Mouse (Mus musculus): Measurements from ENCODE around the gene Eepd1. TPM values are rescaled to one million over a fixed set of nuclear protein-coding genes. Genes with fewer than 3 reads are reported as not detected.

Gene Eepd1
- polyA plus RNA-seq, 1 experiment: 9.0 TPM

- TF ChIP-seq CTCF (IDR thresholded peaks at IDR 0.05; ENCODE audit: control insufficient read depth, insufficient read depth, low read length): no peak
- 74% methylated on average over 7 of the region's 7 CpGs for WGBS
- Histone ChIP-seq H3K27ac (ENCODE audit: control insufficient read depth, insufficient read depth, low read depth, low read length, poor library complexity) (no peak overlapping the region), H3K4me3 (replicated peaks; ENCODE audit: control insufficient read depth, low read depth, low read length) (no peak overlapping the region), H3K4me1 (ENCODE audit: control insufficient read depth, insufficient read depth, low read length) (no peaks in the 10 kb centered on the region)
Measured at GRCm38 (mm10) chr9:25578674-25579596, 97.6 kb downstream of the Eepd1 start.

GRCm38 (mm10) chr9:25583621-25584020 is 102.3 kb downstream of the Eepd1 start:
- no peak overlapping the region for H3K4me3 ChIP-seq (replicated peaks; ENCODE audit: control insufficient read depth, low read depth, low read length)
- H3K27ac ChIP-seq (ENCODE audit: control insufficient read depth, insufficient read depth, low read depth, low read length, poor library complexity): no peak overlapping the region
- TF ChIP-seq POLR2A (IDR thresholded peaks at IDR 0.05; ENCODE audit: borderline replicate concordance, control insufficient read depth, low read depth, low read length) (no peak), CTCF (IDR thresholded peaks at IDR 0.05; ENCODE audit: control insufficient read depth, insufficient read depth, low read length) (no peak)
- 73% methylated on average over 2 of the region's 2 CpGs for WGBS
- H3K4me1 ChIP-seq (ENCODE audit: control insufficient read depth, insufficient read depth, low read length): no peaks in the 10 kb centered on the region

GRCm38 (mm10) chr9:25585614-25586013 is 104.3 kb downstream of the Eepd1 start:
- TF ChIP-seq CTCF (IDR thresholded peaks at IDR 0.05; ENCODE audit: control insufficient read depth, insufficient read depth, low read length): no peak
- no peak for TF ChIP-seq POLR2A (IDR thresholded peaks at IDR 0.05; ENCODE audit: borderline replicate concordance, control insufficient read depth, low read depth, low read length)
- Histone ChIP-seq H3K27ac (ENCODE audit: control insufficient read depth, insufficient read depth, low read depth, low read length, poor library complexity) (no peak overlapping the region), H3K4me1 (ENCODE audit: control insufficient read depth, insufficient read depth, low read length) (no peaks in the 10 kb centered on the region), H3K4me3 (replicated peaks; ENCODE audit: control insufficient read depth, low read depth, low read length) (no peak overlapping the region)
- WGBS: 41% methylated on average over 1 of the region's 1 CpGs

GRCm38 (mm10) chr9:25588581-25588980 is 107.2 kb downstream of the Eepd1 start:
- Histone ChIP-seq H3K27ac (ENCODE audit: control insufficient read depth, insufficient read depth, low read depth, low read length, poor library complexity) (no peak overlapping the region), H3K4me3 (replicated peaks; ENCODE audit: control insufficient read depth, low read depth, low read length) (no peak overlapping the region), H3K4me1 (ENCODE audit: control insufficient read depth, insufficient read depth, low read length) (no peaks in the 10 kb centered on the region)
- no peak for TF ChIP-seq CTCF (IDR thresholded peaks at IDR 0.05; ENCODE audit: control insufficient read depth, insufficient read depth, low read length)
- no peak for TF ChIP-seq POLR2A (IDR thresholded peaks at IDR 0.05; ENCODE audit: borderline replicate concordance, control insufficient read depth, low read depth, low read length)
- 68% methylated on average over 2 of the region's 2 CpGs for WGBS

GRCm38 (mm10) chr9:25590740-25591139 is 109.4 kb downstream of the Eepd1 start:
- Histone ChIP-seq H3K4me3 (replicated peaks; ENCODE audit: control insufficient read depth, low read depth, low read length) (no peak overlapping the region), H3K27ac (ENCODE audit: control insufficient read depth, insufficient read depth, low read depth, low read length, poor library complexity) (no peak overlapping the region), H3K4me1 (ENCODE audit: control insufficient read depth, insufficient read depth, low read length) (no peaks in the 10 kb centered on the region)
- TF ChIP-seq CTCF (IDR thresholded peaks at IDR 0.05; ENCODE audit: control insufficient read depth, insufficient read depth, low read length) (no peak), POLR2A (IDR thresholded peaks at IDR 0.05; ENCODE audit: borderline replicate concordance, control insufficient read depth, low read depth, low read length) (no peak)
- WGBS: 44% methylated on average over 4 of the region's 4 CpGs

- 47% methylated on average over 15 of the region's 15 CpGs for WGBS
- H3K4me1 ChIP-seq (ENCODE audit: control insufficient read depth, insufficient read depth, low read length): no peaks in the 10 kb centered on the region
- no peak overlapping the region for H3K4me3 ChIP-seq (replicated peaks; ENCODE audit: control insufficient read depth, low read depth, low read length)
- H3K27ac ChIP-seq (ENCODE audit: control insufficient read depth, insufficient read depth, low read depth, low read length, poor library complexity): no peak overlapping the region
- peak; percentile 62 for TF ChIP-seq CTCF (IDR thresholded peaks at IDR 0.05; ENCODE audit: control insufficient read depth, insufficient read depth, low read length)
- TF ChIP-seq POLR2A (IDR thresholded peaks at IDR 0.05; ENCODE audit: borderline replicate concordance, control insufficient read depth, low read depth, low read length): no peak
Measured at GRCm38 (mm10) chr9:25591390-25592354, 110.3 kb downstream of the Eepd1 start.

GRCm38 (mm10) chr9:25592355-25592955 is 111.1 kb downstream of the Eepd1 start:
- TF ChIP-seq CTCF (IDR thresholded peaks at IDR 0.05; ENCODE audit: control insufficient read depth, insufficient read depth, low read length) (no peak), POLR2A (IDR thresholded peaks at IDR 0.05; ENCODE audit: borderline replicate concordance, control insufficient read depth, low read depth, low read length) (no peak)
- Histone ChIP-seq H3K4me3 (replicated peaks; ENCODE audit: control insufficient read depth, low read depth, low read length) (no peak overlapping the region), H3K27ac (ENCODE audit: control insufficient read depth, insufficient read depth, low read depth, low read length, poor library complexity) (no peak overlapping the region), H3K4me1 (ENCODE audit: control insufficient read depth, insufficient read depth, low read length) (no peaks in the 10 kb centered on the region)
- 57% methylated on average over 4 of the region's 4 CpGs for WGBS

- no peak overlapping the region for H3K27ac ChIP-seq (ENCODE audit: control insufficient read depth, insufficient read depth, low read depth, low read length, poor library complexity)
- 65% methylated on average over 2 of the region's 2 CpGs for WGBS
- no peak for TF ChIP-seq POLR2A (IDR thresholded peaks at IDR 0.05; ENCODE audit: borderline replicate concordance, control insufficient read depth, low read depth, low read length)
- TF ChIP-seq CTCF (IDR thresholded peaks at IDR 0.05; ENCODE audit: control insufficient read depth, insufficient read depth, low read length): no peak
- no peaks in the 10 kb centered on the region for H3K4me1 ChIP-seq (ENCODE audit: control insufficient read depth, insufficient read depth, low read length)
- H3K4me3 ChIP-seq (replicated peaks; ENCODE audit: control insufficient read depth, low read depth, low read length): no peak overlapping the region
Measured at GRCm38 (mm10) chr9:25624744-25625143, 143.4 kb downstream of the Eepd1 start.

All from bone marrow, adult 2 months (tissue).